Mouse (Mus musculus) forebrain, embryonic 13.5 days (tissue): ENCODE measurements around the gene Tnr. TPM values are rescaled to one million over a fixed set of nuclear protein-coding genes. Genes with fewer than 3 reads are reported as not detected.
A peak's percentile ranks its signal among the peaks of the same experiment; 100 is the strongest.

Experiments used
- ATAC-seq: fragments of 200-750 bp; cut with Nextera tagmentation; 2 replicates; pipeline ENCODE4 v1.8.0; 2017
- H3K27ac ChIP-seq: fragments of 300-500 bp; sonication (generic); 2 replicates; pipeline ENCODE4 v1.5.1; 2015; ENCODE audit warnings: inconsistent platforms, mild to moderate bottlenecking, moderate library complexity
- H3K27me3 ChIP-seq: fragments of 300-500 bp; sonication (generic); 2 replicates; pipeline ENCODE4 v1.6.1; 2015; ENCODE audit warnings: mild to moderate bottlenecking, inconsistent platforms
- H3K36me3 ChIP-seq: fragments of 300-500 bp; sonication (generic); 2 replicates; pipeline ENCODE4 v1.6.1; 2015; ENCODE audit warnings: mild to moderate bottlenecking, inconsistent platforms; ENCODE audit not compliant: poor library complexity, severe bottlenecking
- H3K4me1 ChIP-seq: fragments of 300-500 bp; sonication (generic); 2 replicates; pipeline ENCODE4 v1.6.1; 2015; ENCODE audit warnings: inconsistent platforms
- H3K4me2 ChIP-seq: fragments of 300-500 bp; sonication (generic); 2 replicates; pipeline ENCODE4 v1.6.1; 2015; ENCODE audit warnings: inconsistent platforms, mild to moderate bottlenecking, moderate library complexity
- H3K4me3 ChIP-seq: fragments of 300-500 bp; sonication (generic); 2 replicates; pipeline ENCODE4 v1.5.1; 2015; ENCODE audit warnings: mild to moderate bottlenecking, inconsistent platforms
- H3K9ac ChIP-seq: fragments of 300-500 bp; sonication (generic); 2 replicates; pipeline ENCODE4 v1.6.1; 2015; ENCODE audit warnings: mild to moderate bottlenecking, inconsistent platforms
- H3K9me3 ChIP-seq: fragments of 300-500 bp; sonication (generic); replicated peaks from 2 replicates; pipeline ENCODE4 v1.6.1; 2016; ENCODE audit warnings: inconsistent platforms
- WGBS: fragments of 180-500 bp; shearing (Covaris S2); methylation state at CpG from one replicate; pipeline ENCODE4 v1.1.7; 2015; 5-methylcytosine and 5-hydroxymethylcytosine counted together
- polyA plus RNA-seq: library from polyadenylated mRNA; unstranded; fragments of >200 nt; fragmentation: Nextera tagmentation; extraction: Ambion mirVana; gene quantifications from 2 replicates; pipeline ENCODE4 v1.2.1, GENCODE M21; 2015

The Tnr gene
- polyA plus RNA-seq, 1 experiment from 2014 or later: 1.6 TPM

DNA sequence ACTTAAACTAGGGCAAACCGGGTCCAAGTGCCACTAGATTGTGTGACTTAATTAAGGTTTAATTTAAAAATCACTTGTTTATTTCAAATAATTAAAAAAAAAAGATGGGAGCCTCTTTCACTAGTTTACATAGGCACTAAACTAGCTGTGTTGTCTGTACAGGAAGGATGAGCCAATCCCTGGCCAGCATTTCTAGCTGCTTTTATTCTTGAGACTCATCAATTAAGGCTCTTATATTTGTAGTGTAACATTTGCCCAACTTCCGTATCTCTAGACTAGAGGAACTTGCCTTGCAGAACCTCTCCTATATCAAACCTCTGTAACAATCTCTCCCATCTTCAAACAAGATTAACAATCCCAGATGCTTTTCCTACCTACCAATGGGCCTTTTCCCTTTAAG, 47.3 kb downstream of the Tnr start:
- Histone ChIP-seq H3K4me2 (no peak overlapping the region; the same call in 1 of the 2 replicates), H3K4me3 (no peak overlapping the region), H3K36me3 (no peaks in the 10 kb centered on the region), H3K9me3 (no peaks in the 10 kb centered on the region), H3K27me3 (no peaks in the 10 kb centered on the region), H3K9ac (no peak overlapping the region), H3K27ac (no peak overlapping the region), H3K4me1 (peaks cover 12% of the 10 kb centered on the region)
- peak; percentile 16; the same call in 1 of the 2 replicates for ATAC-seq
- WGBS: 35% methylated on average over 2 of the region's 2 CpGs

DNA sequence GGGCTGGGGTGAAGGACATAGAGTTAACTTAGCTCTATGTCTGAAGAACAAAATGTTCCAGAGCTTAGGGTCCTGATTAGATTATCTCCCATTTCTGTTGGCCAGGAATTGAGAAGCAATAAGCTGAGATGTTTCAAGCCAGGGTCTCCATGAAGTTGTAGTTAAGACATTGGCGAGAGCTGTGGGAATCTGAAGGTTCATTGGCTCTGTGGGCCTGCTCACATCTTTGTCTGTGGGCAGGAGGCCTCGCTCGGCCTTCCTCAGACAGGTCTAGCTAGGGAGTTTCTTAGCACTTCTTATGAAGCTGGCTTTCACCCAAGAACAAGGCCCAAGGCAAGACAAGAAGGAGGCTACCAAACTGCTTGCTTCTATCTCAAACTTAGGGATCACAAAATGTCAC, 48.4 kb downstream of the Tnr start:
- no peak overlapping the region for H3K4me3 ChIP-seq
- ATAC-seq: no peak
- 95% methylated on average over 3 of the region's 3 CpGs for WGBS

DNA sequence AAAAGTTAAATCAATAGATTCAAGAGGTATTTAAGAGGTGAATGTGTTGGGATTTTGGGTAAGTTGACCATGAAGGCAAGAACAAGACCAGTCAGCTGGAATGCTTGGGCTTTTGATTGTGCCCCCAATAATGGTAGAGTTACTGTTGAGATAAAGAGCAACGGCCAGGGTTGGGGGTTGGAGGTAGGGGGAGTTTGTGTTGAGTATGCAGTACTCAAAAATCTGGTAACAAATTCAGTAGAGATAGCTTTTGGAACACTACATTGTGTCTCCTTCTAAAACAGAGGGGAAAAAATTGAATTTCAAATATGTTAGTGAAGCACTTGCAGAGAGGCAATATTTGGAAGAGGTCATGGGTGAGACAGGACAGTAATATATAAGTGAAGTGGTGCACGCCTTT, 49.5 kb downstream of the Tnr start:
- Histone ChIP-seq H3K36me3 (no peaks in the 10 kb centered on the region), H3K9ac (no peak overlapping the region), H3K4me3 (no peak overlapping the region), H3K9me3 (no peaks in the 10 kb centered on the region), H3K4me2 (no peak overlapping the region), H3K27me3 (no peaks in the 10 kb centered on the region), H3K27ac (no peak overlapping the region), H3K4me1 (peaks cover 12% of the 10 kb centered on the region)
- no peak for ATAC-seq
- 90% methylated on average over 2 of the region's 2 CpGs for WGBS

More for the DNA sequence above, 48.4 kb downstream of the Tnr start:
- no peaks in the 10 kb centered on the region for H3K36me3 ChIP-seq
- H3K9ac ChIP-seq: no peak overlapping the region
- H3K9me3 ChIP-seq: no peaks in the 10 kb centered on the region
- no peak overlapping the region for H3K27ac ChIP-seq
- peaks cover 12% of the 10 kb centered on the region for H3K4me1 ChIP-seq
- no peaks in the 10 kb centered on the region for H3K27me3 ChIP-seq
- H3K4me2 ChIP-seq: no peak overlapping the region

DNA sequence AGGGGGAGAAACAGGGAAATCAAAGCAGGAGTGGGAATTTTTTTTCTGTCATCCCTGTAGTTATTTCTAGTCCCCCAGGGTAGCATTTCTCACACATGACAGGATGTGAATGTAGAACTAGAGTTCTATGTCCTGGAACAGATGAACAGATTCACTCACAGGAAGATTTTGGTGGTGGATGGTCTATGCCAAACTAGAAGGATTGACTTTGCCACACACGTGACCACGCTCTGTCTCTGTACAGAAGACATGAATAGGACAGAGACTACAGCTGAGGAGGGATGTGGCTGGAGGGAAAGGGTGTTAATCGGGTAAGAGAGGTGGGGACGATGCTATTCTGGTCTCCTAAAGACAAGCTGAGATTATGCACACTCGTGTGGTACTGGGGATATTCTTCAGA, 51.1 kb downstream of the Tnr start:
- no peak overlapping the region for H3K27ac ChIP-seq
- H3K4me1 ChIP-seq: peaks cover 21% of the 10 kb centered on the region
- 92% methylated on average over 5 of the region's 5 CpGs for WGBS
- H3K27me3 ChIP-seq: no peaks in the 10 kb centered on the region
- H3K4me2 ChIP-seq: no peak overlapping the region
- ATAC-seq: no peak
- H3K4me3 ChIP-seq: no peak overlapping the region
- H3K9me3 ChIP-seq: no peaks in the 10 kb centered on the region
- H3K36me3 ChIP-seq: no peaks in the 10 kb centered on the region
- H3K9ac ChIP-seq: no peak overlapping the region

DNA sequence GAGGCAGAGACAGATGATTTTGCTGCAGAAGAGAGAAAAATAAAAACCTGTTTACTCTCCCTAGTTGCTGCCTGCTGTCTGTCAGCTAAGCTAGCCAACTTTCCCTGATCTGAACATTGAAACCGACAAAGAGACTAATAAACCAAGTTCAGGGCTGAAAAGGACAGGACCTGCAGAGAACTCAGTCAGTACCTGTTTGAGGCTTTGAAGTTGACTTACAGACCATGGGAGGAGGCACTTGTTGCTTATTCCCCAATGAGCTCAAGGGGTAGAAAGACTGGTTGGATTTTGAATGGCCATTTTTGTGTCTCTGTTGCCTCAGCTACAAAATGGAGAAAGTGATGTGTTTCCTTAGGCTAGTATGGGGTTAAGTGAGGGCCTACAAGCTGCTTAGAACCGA, 52.7 kb downstream of the Tnr start:
- H3K4me2 ChIP-seq: no peak overlapping the region
- H3K27ac ChIP-seq: no peak overlapping the region
- no peaks in the 10 kb centered on the region for H3K36me3 ChIP-seq
- H3K9me3 ChIP-seq: no peaks in the 10 kb centered on the region
- no peak overlapping the region for H3K9ac ChIP-seq
- H3K27me3 ChIP-seq: no peaks in the 10 kb centered on the region
- no peak overlapping the region for H3K4me3 ChIP-seq
- no peak for ATAC-seq
- peaks cover 9% of the 10 kb centered on the region; the same call in 1 of the 2 replicates for H3K4me1 ChIP-seq
- WGBS: 77% methylated on average over 2 of the region's 2 CpGs

DNA sequence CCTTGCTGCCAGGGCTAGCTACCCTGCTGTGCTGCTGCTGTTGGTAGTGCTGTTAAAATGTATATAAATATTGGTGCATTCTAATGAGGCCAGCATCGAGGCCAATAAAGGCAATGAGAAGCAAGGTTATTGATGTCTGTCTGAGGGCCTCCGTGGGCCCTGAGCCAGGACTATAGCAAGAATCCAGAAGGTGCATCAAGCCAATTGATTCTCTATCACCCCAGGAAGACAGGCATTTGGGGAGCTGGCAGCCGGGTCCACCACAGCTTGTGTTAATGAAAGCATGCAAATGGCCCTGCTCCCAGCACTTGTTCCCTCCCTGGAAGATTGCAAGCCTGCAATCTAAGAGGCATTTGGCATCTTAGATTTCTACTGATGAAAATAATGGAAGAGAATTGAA, 54.8 kb downstream of the Tnr start:
- H3K27ac ChIP-seq: no peak overlapping the region

DNA sequence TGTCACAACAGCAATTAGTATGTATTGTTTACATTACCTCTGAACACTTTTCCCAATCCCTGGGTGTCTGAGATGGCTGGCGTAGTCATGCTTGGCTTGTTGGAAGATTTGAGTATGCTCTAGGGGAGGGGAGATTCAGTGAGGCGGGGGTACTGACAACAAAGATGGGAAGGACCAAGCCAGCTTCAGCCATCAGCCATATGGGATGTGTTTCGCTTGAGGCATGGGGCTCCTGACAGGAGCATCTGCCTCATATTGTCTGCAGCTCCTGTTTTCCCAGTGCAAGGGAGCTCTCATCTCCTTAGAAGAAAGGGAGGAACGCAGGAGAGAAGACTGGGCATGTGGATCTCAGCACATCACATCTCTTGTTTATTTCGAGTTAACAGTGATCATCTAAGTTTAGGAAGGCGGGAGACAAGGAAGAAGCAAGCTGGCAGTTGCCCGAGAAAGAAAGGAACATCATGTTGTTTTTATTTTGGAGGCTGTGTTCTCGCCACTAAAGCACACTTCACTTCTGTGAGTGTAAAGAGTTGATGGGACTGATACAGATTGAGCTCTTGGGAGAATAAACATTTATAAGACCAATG, 56.9 kb downstream of the Tnr start:
- Histone ChIP-seq H3K4me3 (no peak overlapping the region), H3K27ac (0 out of 2 replicates have a peak overlapping the region, but pooled peaks have one; percentile 10), H3K9me3 (no peaks in the 10 kb centered on the region), H3K27me3 (no peaks in the 10 kb centered on the region), H3K4me1 (peaks cover 17% of the 10 kb centered on the region; the same call in 1 of the 2 replicates), H3K36me3 (no peaks in the 10 kb centered on the region), H3K4me2 (no peak overlapping the region), H3K9ac (no peak overlapping the region)
- 81% methylated on average over 8 of the region's 8 CpGs for WGBS
- ATAC-seq: peak; percentile 39; the same call in 1 of the 2 replicates

More for the DNA sequence above, 54.8 kb downstream of the Tnr start:
- Histone ChIP-seq H3K4me3 (no peak overlapping the region), H3K4me1 (peaks cover 17% of the 10 kb centered on the region; the same call in 1 of the 2 replicates), H3K4me2 (no peak overlapping the region), H3K9ac (no peak overlapping the region), H3K27me3 (no peaks in the 10 kb centered on the region), H3K9me3 (no peaks in the 10 kb centered on the region), H3K36me3 (no peaks in the 10 kb centered on the region)
- 23% methylated on average over 3 of the region's 3 CpGs for WGBS
- no peak for ATAC-seq

DNA sequence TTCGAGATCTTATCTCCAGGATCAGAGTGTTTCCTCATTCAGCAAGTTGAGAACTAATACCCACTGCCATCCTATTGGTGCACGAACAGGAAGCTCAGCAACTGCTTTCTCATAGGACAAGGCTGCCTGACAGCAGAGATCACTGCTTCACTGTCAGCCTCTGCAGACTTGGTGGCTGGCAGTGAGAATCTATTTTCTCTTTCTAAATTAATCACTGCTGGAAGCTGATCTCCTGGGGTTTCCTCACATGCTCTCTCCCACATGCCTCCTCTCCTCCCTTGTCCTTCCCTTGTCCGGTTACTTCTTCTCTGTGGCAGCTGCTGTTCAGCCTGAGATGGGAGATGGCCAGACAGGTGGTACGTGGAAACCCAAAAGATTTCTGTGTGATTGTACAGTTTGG, 60.3 kb downstream of the Tnr start:
- 80% methylated on average over 4 of the region's 4 CpGs for WGBS
- no peak for ATAC-seq
- no peak overlapping the region for H3K9ac ChIP-seq
- H3K4me1 ChIP-seq: peaks cover 9% of the 10 kb centered on the region; the same call in 1 of the 2 replicates
- H3K27me3 ChIP-seq: no peaks in the 10 kb centered on the region
- no peak overlapping the region for H3K27ac ChIP-seq
- H3K4me2 ChIP-seq: no peak overlapping the region
- H3K4me3 ChIP-seq: no peak overlapping the region
- H3K9me3 ChIP-seq: no peaks in the 10 kb centered on the region
- H3K36me3 ChIP-seq: no peaks in the 10 kb centered on the region

DNA sequence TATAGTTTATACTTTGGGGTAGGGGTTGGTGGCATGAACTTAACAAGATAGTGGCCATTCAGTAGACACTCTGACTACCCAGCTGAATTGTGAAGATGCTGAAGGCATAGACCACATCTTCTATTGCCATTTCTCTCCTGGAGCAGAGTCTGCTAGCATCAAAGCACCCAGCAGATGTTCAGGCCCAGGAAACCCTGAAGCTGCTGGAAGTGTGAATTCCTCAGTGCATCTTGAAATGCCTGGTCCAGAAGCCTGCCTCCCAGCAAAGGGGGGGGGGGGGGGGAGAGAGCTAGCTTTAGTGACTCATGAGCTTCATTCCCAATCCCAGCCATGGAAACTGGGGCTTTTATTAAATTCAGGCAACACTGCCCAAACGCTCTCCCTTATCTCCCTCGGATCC, 65.2 kb downstream of the Tnr start:
- Histone ChIP-seq H3K4me2 (no peak overlapping the region), H3K4me1 (peaks cover 9% of the 10 kb centered on the region), H3K4me3 (no peak overlapping the region), H3K36me3 (no peaks in the 10 kb centered on the region), H3K27ac (no peak overlapping the region), H3K9me3 (no peaks in the 10 kb centered on the region), H3K9ac (no peak overlapping the region), H3K27me3 (no peaks in the 10 kb centered on the region)
- WGBS: 83% methylated on average over 2 of the region's 2 CpGs
- ATAC-seq: no peak

DNA sequence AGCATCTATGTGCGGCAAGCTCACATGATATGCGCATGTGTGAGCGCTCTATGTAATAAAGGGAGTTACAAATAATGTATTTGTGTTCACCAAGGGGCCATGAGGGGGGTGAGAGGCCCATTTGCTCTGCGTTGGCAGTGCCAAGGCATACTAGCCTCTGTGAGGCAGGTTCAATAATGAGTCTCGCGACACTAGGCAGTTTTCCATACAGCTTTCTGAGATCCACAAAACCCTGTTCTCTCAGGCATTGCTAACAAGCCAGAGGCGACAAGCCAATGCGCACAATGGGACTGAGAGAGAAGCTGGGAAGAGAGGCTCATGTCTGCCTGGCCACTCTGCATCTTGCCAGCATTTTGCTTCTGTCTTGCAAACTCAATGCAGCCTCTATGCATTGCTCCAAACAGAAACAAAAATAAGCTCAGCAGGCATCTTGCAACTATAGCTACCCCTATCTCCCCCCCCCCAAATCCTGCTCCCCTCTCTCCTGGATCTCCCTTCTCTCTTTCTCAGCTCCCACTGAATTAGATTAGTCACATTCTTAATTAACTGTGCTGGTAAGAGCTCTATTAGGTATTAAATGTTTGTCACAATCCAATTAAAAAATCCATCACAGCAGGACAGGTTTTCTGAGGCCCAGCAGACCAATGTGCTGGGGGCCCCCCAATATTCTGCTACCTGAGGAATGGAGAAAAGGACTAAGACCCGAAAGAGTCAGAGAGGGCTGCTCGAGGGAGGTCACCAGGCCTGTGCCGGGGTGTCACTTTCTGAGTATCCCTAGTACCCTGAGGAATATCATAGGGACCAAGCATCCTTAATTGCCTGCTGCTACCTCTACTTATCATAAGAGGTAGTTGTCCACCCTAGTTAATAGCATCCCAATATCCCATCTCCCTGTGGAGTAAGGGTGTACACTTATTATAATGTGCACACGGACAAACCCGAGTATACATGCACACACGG, 70.8 kb downstream of the Tnr start:
- no peak overlapping the region for H3K9ac ChIP-seq
- 0 out of 2 replicates have a peak, but pooled peaks cover 4% of the 10 kb centered on the region for H3K27me3 ChIP-seq
- peaks cover 21% of the 10 kb centered on the region for H3K4me1 ChIP-seq
- peak; percentile 93 for ATAC-seq
- 36% methylated on average over 14 of the region's 14 CpGs for WGBS
- no peak overlapping the region for H3K4me3 ChIP-seq
- H3K27ac ChIP-seq: peak overlapping the region; percentile 53; the same call in 1 of the 2 replicates
- H3K9me3 ChIP-seq: no peaks in the 10 kb centered on the region
- H3K36me3 ChIP-seq: no peaks in the 10 kb centered on the region
- H3K4me2 ChIP-seq: peak overlapping the region; percentile 6; the same call in 1 of the 2 replicates

DNA sequence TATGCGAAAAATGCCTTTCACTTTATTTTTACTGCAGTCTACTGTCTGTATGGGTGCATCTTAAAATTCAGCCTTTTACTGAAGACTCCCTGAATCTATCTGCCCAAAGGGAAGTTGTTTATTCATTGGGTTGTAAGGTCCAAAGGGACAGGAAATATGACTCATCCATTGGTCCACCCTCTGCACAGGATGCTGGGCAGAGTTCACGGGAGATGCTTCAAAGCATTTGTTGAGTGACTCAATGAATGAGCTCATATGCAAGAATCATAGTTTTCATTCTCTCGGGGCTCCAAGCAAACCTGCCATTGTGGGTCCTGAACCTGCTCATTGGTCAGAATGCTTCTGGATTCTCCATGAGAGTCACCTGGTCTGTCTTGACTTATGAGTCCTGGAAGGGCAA, 72.2 kb downstream of the Tnr start:
- Histone ChIP-seq H3K36me3 (no peaks in the 10 kb centered on the region), H3K4me3 (no peak overlapping the region), H3K4me1 (peaks cover 21% of the 10 kb centered on the region), H3K4me2 (no peak overlapping the region), H3K9me3 (no peaks in the 10 kb centered on the region), H3K27me3 (0 out of 2 replicates have a peak, but pooled peaks cover 4% of the 10 kb centered on the region), H3K9ac (no peak overlapping the region), H3K27ac (no peak overlapping the region)
- ATAC-seq: no peak
- 89% methylated on average over 3 of the region's 3 CpGs for WGBS

DNA sequence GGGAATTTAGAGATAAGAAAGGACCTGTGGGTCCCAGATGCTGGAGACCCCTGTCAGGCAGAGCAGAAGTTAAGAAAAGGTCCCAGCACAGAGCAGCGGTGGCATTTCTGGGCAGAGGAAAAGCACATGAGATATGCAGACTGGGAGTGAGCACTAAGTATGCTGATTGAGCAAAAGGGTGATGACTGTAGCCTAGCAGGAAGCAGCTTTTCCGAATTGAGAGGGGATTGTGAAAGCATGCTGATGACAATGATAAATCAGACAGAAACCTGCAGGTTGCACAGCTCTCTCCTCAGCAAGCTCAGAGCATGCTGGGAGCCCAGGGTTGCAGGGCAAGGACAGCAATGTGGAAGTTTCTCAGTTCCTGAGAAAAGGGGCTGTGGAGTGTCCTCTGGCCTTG, 73.1 kb downstream of the Tnr start:
- Histone ChIP-seq H3K27ac (no peak overlapping the region), H3K9ac (no peak overlapping the region), H3K4me2 (no peak overlapping the region), H3K4me1 (peaks cover 21% of the 10 kb centered on the region), H3K9me3 (no peaks in the 10 kb centered on the region), H3K4me3 (no peak overlapping the region), H3K27me3 (0 out of 2 replicates have a peak, but pooled peaks cover 4% of the 10 kb centered on the region), H3K36me3 (no peaks in the 10 kb centered on the region)
- ATAC-seq: no peak
- whole genome bisulfite sequencing: 57% methylated on average over 2 of the region's 2 CpGs
